Mouse (Mus musculus): Measurements from ENCODE around the gene Gbp9. TPM values are rescaled to one million over a fixed set of nuclear protein-coding genes. Genes with fewer than 3 reads are reported as not detected.
"Not testable (repeated sequence)": the region's sequence is repeated elsewhere in the genome, so short reads cannot be mapped to it uniquely, and the experiment has no call there.

Gbp9 gene
- polyA plus RNA-seq, 1 experiment from 2014 or later, result 0.90 TPM

- not testable (repeated sequence) for H3K4me3 ChIP-seq (ENCODE audit: low read depth, low read length); H3K27ac ChIP-seq (ENCODE audit: low read depth, low read length); ATAC-seq (replicated peaks; ENCODE audit: low FRiP score); H3K9me3 ChIP-seq (ENCODE audit: control insufficient read depth, low read length); H3K36me3 ChIP-seq (ENCODE audit: control insufficient read depth, insufficient read depth, low read length); H3K9ac ChIP-seq (ENCODE audit: low read length); H3K4me2 ChIP-seq (ENCODE audit: low read depth, low read length, severe bottlenecking); DNase-seq (ENCODE audit: low spot score); H3K4me1 ChIP-seq (replicated peaks; ENCODE audit: control insufficient read depth, insufficient read depth, low read length); H3K27me3 ChIP-seq (ENCODE audit: control insufficient read depth, insufficient read depth, low read length)
- WGBS, result 80% methylated on average over 3 of the region's 3 CpGs
Measured at GRCm38 (mm10) chr5:105136706-105137304, 2.5 kb downstream of the Gbp9 start.

- not testable (repeated sequence) for H3K4me3 ChIP-seq (ENCODE audit: low read depth, low read length); H3K27ac ChIP-seq (ENCODE audit: low read depth, low read length); ATAC-seq (replicated peaks; ENCODE audit: low FRiP score); H3K27me3 ChIP-seq (ENCODE audit: control insufficient read depth, insufficient read depth, low read length); H3K36me3 ChIP-seq (ENCODE audit: control insufficient read depth, insufficient read depth, low read length); DNase-seq (ENCODE audit: low spot score); H3K9ac ChIP-seq (ENCODE audit: low read length); H3K4me2 ChIP-seq (ENCODE audit: low read depth, low read length, severe bottlenecking); H3K9me3 ChIP-seq (ENCODE audit: control insufficient read depth, low read length); H3K4me1 ChIP-seq (replicated peaks; ENCODE audit: control insufficient read depth, insufficient read depth, low read length)
- 84% methylated on average over 6 of the region's 6 CpGs for WGBS
Measured at GRCm38 (mm10) chr5:105121731-105122130, 17.6 kb downstream of the Gbp9 start.

GRCm38 (mm10) chr5:105115740-105116139 is 23.6 kb downstream of the Gbp9 start:
- DNase-seq (ENCODE audit: low spot score) (no peak), ATAC-seq (replicated peaks; ENCODE audit: low FRiP score) (no peak)
- no peaks in the 10 kb centered on the region for H3K27me3 ChIP-seq (ENCODE audit: control insufficient read depth, insufficient read depth, low read length)
- 75% methylated on average over 2 of the region's 2 CpGs for WGBS
- no peaks in the 10 kb centered on the region for H3K9me3 ChIP-seq (ENCODE audit: control insufficient read depth, low read length)
- H3K27ac ChIP-seq (ENCODE audit: low read depth, low read length), result no peak overlapping the region
- no peaks in the 10 kb centered on the region for H3K36me3 ChIP-seq (ENCODE audit: control insufficient read depth, insufficient read depth, low read length)
- H3K4me3 ChIP-seq (ENCODE audit: low read depth, low read length), result no peak overlapping the region
- H3K9ac ChIP-seq (ENCODE audit: low read length), result no peak overlapping the region
- no peak overlapping the region for H3K4me2 ChIP-seq (ENCODE audit: low read depth, low read length, severe bottlenecking)
- H3K4me1 ChIP-seq (replicated peaks; ENCODE audit: control insufficient read depth, insufficient read depth, low read length), result no peaks in the 10 kb centered on the region

- H3K27me3 ChIP-seq (ENCODE audit: control insufficient read depth, insufficient read depth, low read length), result no peaks in the 10 kb centered on the region
- DNase-seq (ENCODE audit: low spot score), result no peak
- H3K9ac ChIP-seq (ENCODE audit: low read length), result no peak overlapping the region
- H3K27ac ChIP-seq (ENCODE audit: low read depth, low read length), result no peak overlapping the region
- no peak overlapping the region for H3K4me3 ChIP-seq (ENCODE audit: low read depth, low read length)
- no peak overlapping the region for H3K4me2 ChIP-seq (ENCODE audit: low read depth, low read length, severe bottlenecking)
- ATAC-seq (replicated peaks; ENCODE audit: low FRiP score), result no peak
- no peaks in the 10 kb centered on the region for H3K4me1 ChIP-seq (replicated peaks; ENCODE audit: control insufficient read depth, insufficient read depth, low read length)
- no peaks in the 10 kb centered on the region for H3K9me3 ChIP-seq (ENCODE audit: control insufficient read depth, low read length)
- H3K36me3 ChIP-seq (ENCODE audit: control insufficient read depth, insufficient read depth, low read length), result no peaks in the 10 kb centered on the region
- 90% methylated on average over 2 of the region's 2 CpGs for WGBS
Measured at GRCm38 (mm10) chr5:105114696-105115095, 24.6 kb downstream of the Gbp9 start.

GRCm38 (mm10) chr5:105113656-105114055 is 25.7 kb downstream of the Gbp9 start:
- WGBS, result 92% methylated on average over 5 of the region's 5 CpGs
- no peak overlapping the region for H3K4me3 ChIP-seq (ENCODE audit: low read depth, low read length)

GRCm38 (mm10) chr5:105110271-105110852 is 29.0 kb downstream of the Gbp9 start:
- not testable (repeated sequence) for H3K4me3 ChIP-seq (ENCODE audit: low read depth, low read length); H3K4me1 ChIP-seq (replicated peaks; ENCODE audit: control insufficient read depth, insufficient read depth, low read length); H3K36me3 ChIP-seq (ENCODE audit: control insufficient read depth, insufficient read depth, low read length); H3K4me2 ChIP-seq (ENCODE audit: low read depth, low read length, severe bottlenecking); H3K27ac ChIP-seq (ENCODE audit: low read depth, low read length); DNase-seq (ENCODE audit: low spot score); ATAC-seq (replicated peaks; ENCODE audit: low FRiP score); H3K27me3 ChIP-seq (ENCODE audit: control insufficient read depth, insufficient read depth, low read length); H3K9me3 ChIP-seq (ENCODE audit: control insufficient read depth, low read length); H3K9ac ChIP-seq (ENCODE audit: low read length)
- WGBS, result 24% methylated on average over 3 of the region's 4 CpGs

More at GRCm38 (mm10) chr5:105113656-105114055, 25.7 kb downstream of the Gbp9 start:
- DNase-seq (ENCODE audit: low spot score), result no peak
- Histone ChIP-seq H3K9me3 (ENCODE audit: control insufficient read depth, low read length) (no peaks in the 10 kb centered on the region), H3K4me2 (ENCODE audit: low read depth, low read length, severe bottlenecking) (no peak overlapping the region), H3K36me3 (ENCODE audit: control insufficient read depth, insufficient read depth, low read length) (no peaks in the 10 kb centered on the region), H3K27ac (ENCODE audit: low read depth, low read length) (no peak overlapping the region), H3K9ac (ENCODE audit: low read length) (no peak overlapping the region), H3K27me3 (ENCODE audit: control insufficient read depth, insufficient read depth, low read length) (no peaks in the 10 kb centered on the region), H3K4me1 (replicated peaks; ENCODE audit: control insufficient read depth, insufficient read depth, low read length) (no peaks in the 10 kb centered on the region)
- ATAC-seq (replicated peaks; ENCODE audit: low FRiP score), result no peak

GRCm38 (mm10) chr5:105109775-105110174 is 29.6 kb downstream of the Gbp9 start:
- H3K4me3 ChIP-seq (ENCODE audit: low read depth, low read length); DNase-seq (ENCODE audit: low spot score); H3K4me2 ChIP-seq (ENCODE audit: low read depth, low read length, severe bottlenecking); H3K36me3 ChIP-seq (ENCODE audit: control insufficient read depth, insufficient read depth, low read length); H3K27ac ChIP-seq (ENCODE audit: low read depth, low read length); H3K9me3 ChIP-seq (ENCODE audit: control insufficient read depth, low read length); H3K9ac ChIP-seq (ENCODE audit: low read length); H3K4me1 ChIP-seq (replicated peaks; ENCODE audit: control insufficient read depth, insufficient read depth, low read length); ATAC-seq (replicated peaks; ENCODE audit: low FRiP score); H3K27me3 ChIP-seq (ENCODE audit: control insufficient read depth, insufficient read depth, low read length): not testable (repeated sequence)
- 45% methylated on average over 1 of the region's 1 CpGs for WGBS

GRCm38 (mm10) chr5:105105689-105106088 is 33.6 kb downstream of the Gbp9 start:
- not testable (repeated sequence) for H3K27me3 ChIP-seq (ENCODE audit: control insufficient read depth, insufficient read depth, low read length); DNase-seq (ENCODE audit: low spot score); H3K27ac ChIP-seq (ENCODE audit: low read depth, low read length); H3K4me1 ChIP-seq (replicated peaks; ENCODE audit: control insufficient read depth, insufficient read depth, low read length); ATAC-seq (replicated peaks; ENCODE audit: low FRiP score); H3K4me3 ChIP-seq (ENCODE audit: low read depth, low read length); H3K36me3 ChIP-seq (ENCODE audit: control insufficient read depth, insufficient read depth, low read length); H3K4me2 ChIP-seq (ENCODE audit: low read depth, low read length, severe bottlenecking); H3K9me3 ChIP-seq (ENCODE audit: control insufficient read depth, low read length); H3K9ac ChIP-seq (ENCODE audit: low read length)
- WGBS, result 73% methylated on average over 2 of the region's 2 CpGs

GRCm38 (mm10) chr5:105081900-105082299 is 57.4 kb downstream of the Gbp9 start:
- H3K4me3 ChIP-seq (ENCODE audit: low read depth, low read length), result no peak overlapping the region

More at GRCm38 (mm10) chr5:105081900-105082299, 57.4 kb downstream of the Gbp9 start:
- no peaks in the 10 kb centered on the region for H3K9me3 ChIP-seq (ENCODE audit: control insufficient read depth, low read length)
- no peaks in the 10 kb centered on the region for H3K27me3 ChIP-seq (ENCODE audit: control insufficient read depth, insufficient read depth, low read length)
- H3K36me3 ChIP-seq (ENCODE audit: control insufficient read depth, insufficient read depth, low read length), result no peaks in the 10 kb centered on the region
- H3K4me2 ChIP-seq (ENCODE audit: low read depth, low read length, severe bottlenecking), result no peak overlapping the region
- ATAC-seq (replicated peaks; ENCODE audit: low FRiP score), result no peak
- no peak for DNase-seq (ENCODE audit: low spot score)
- H3K27ac ChIP-seq (ENCODE audit: low read depth, low read length), result no peak overlapping the region
- no peak overlapping the region for H3K9ac ChIP-seq (ENCODE audit: low read length)
- H3K4me1 ChIP-seq (replicated peaks; ENCODE audit: control insufficient read depth, insufficient read depth, low read length), result no peaks in the 10 kb centered on the region

All from forebrain, embryonic 11.5 days (tissue).